Mouse (Mus musculus) heart, adult 8-10 months (tissue): ENCODE results near the gene Hps5. TPM values are rescaled to one million over a fixed set of nuclear protein-coding genes. Genes with fewer than 3 reads are reported as not detected.

Experiments
- DNase-seq: peaks from one replicate; pipeline ENCODE4 v3.0.0; 2022; ENCODE audit warnings: low spot score
- total RNA-seq, 4 experiments: library from RNA; stranded (reverse); gene quantifications; 2 replicates each; pipeline ENCODE4 v1.2.4; 2022

The Hps5 gene
- total RNA-seq, 4 experiments from 2014 or later, result 8.0 to 10.3 (median 9.4) TPM

DNA sequence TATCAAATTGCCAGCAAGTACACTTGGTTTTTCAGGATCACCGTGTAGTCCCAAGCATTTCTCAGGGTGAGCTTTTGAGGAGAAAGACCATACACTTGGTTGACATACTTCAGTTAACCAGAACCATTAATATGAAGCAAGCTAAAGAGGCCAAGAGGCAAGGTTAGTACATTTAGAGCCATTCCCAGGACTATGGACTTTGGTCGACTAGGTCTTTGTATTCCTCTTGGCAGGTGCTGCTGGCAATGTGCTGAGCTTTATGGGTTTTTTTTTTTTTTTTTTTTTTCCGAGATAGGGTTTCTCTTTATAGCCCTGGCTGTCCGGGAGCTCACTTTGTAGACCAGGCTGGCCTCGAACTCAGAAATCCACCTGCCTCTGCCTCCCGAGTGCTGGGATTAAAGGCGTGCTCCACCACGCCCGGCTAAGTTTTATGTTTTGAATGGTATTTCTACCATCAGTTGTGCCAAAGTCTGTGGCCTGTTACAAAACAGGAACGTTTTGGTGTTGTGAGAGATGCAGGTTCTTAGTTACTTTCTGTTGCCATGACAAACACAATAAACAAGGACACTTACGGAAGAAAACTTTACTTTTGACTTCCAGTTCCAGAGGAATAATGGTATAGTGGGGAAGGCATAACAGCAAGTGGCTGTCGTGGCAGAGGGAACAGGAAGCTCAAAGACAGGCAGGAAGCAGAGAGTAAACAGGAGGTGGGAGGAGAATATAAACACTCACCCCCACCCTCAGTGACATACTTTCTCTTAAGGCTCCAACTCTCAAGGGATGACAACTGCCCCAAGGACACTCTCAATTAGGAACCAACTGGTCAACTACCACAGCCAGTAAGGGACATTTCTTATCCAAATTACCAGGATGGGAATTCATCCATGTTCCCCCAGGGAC, 57.1 kb downstream of the Hps5 start:
- no peak for DNase-seq

DNA sequence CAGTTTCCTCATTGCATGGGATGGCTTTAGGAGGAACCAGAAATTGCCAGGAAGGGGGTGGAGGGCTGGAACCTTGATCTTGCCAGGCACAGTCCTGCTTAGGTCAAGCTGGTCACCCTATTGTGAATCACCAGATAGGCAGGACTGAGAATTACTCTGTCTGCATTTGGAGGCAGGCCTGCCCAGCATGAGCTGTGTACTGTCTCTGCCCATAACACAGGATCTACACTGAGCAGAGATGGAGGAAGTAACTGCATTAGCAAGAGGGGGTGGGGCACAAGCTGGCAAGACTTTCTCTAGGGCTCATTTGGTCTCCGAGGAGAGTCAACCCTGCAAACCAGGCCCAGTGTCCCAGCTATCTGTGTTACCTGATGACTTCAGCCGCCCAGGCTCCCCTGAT, 60.9 kb downstream of the Hps5 start:
- DNase-seq, result no peak

DNA sequence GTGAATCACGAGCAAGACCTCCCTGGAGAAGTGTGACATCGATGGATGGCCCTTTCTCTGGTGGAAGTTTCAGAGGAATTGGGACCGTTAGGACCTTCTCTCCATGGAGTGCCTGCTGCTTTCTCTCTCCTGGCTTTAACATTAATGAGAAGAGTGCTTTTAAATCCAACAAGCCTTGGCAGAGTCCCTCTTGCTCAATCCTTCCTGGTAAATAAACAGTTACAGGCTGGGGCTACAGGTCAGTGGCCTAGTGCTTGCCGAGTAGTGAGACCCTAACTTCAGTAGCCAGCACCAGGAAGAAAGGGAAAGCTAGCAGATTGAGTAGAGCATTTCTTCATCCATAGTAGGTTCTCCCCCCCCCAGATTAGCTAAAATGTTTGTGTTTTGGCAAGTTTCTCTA, 63.4 kb downstream of the Hps5 start, which contains the start of gene Saa4:
TSS of gene Saa4 (minus strand) at position 146 of the 400 bp plus-strand sequence.
- DNase-seq, result no peak

DNA sequence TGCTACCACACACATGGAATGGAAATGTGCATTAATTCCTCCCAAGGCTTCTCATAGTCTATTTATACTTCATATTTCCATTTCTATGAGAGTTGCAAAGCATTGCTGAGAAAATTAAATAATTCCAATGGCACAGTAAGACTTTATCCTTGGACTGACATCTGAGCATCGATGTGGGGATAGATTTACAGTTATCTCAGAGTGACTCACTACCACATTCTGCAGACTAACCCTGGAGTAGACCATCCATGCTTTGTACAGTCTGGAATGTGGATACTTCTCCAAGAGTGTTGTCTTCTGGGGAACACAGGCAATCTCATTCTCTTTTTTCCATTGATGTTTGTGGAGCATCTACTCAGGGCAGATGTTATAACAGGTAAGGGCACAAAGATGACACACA, 68.3 kb downstream of the Hps5 start:
- DNase-seq, result no peak

DNA sequence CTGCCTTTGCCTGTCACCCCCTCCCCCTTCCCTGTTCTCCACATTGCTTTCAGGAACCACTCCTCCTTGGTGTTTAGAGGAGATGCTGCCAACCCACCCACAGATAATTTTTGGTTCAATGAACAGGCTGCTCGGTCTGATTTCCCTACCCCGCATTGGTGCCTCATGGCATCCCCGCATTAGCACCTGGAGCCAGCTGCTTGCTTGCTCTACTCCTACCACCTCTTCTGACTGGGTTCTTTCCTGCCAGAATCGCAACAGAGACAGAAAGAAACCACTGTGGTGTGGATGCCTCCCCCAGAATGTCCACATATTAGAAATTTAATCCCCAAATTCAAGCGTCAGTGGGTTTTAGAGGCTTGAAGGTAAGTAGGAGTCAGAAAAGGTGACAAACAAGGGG, 71.5 kb downstream of the Hps5 start:
- no peak for DNase-seq

DNA sequence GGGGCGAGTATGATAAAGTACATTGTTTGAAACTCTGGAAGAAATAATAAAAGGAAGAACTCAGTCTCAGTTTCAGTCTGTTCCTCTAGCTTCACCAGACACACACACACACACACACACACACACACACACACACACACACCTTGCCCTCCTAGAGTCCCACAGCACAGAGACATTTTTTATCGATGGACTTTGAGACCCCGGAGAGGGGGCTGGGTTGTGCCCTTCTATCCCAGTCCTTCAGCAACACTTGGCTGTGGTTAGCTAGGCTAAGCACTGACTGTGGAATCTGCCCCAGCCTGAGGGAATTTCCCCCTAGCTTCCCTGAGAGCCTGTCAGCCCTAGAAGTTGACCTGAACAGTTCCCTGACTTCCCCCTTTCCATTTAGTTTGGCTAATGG, 72.0 kb downstream of the Hps5 start:
- no peak for DNase-seq

DNA sequence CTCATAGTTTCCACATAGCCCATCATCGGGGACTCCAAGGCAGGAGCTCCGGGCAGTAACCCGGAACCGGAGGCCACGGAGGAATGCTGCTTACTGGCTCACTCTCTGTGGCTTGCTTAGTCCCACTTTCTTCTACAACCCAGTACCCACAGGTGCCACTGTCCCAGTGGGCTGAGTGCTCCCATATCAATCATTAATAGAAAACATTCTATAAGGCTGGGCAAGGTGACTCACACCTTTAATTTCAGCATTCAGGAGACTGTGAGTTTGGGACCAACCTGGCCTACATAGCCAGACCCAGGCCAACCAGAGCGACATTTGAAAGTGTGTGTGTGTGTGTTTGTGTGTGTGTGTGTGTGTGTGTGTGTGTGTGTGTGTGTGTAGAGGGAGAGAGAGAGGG, 72.5 kb downstream of the Hps5 start:
- no peak for DNase-seq

DNA sequence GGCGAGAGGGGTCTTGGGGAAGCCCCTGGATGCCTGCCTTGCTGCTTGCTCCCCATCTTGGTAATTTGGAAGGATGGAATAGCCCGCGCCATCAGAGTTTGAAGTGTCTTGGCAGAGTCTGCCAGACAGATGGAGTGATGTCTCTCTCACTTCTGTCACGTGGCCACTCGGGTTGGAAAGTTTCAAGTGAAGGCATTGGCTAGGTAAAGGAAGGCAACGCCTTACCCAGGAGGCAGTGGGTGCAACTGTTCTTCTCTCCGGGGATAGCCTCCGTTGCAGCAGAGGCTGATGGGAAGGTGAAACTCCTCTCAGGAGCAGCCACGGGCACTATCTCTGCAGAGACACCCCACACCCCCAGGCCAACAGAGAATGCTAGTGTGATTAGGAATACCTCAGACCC, 75.4 kb downstream of the Hps5 start:
- DNase-seq, result no peak

DNA sequence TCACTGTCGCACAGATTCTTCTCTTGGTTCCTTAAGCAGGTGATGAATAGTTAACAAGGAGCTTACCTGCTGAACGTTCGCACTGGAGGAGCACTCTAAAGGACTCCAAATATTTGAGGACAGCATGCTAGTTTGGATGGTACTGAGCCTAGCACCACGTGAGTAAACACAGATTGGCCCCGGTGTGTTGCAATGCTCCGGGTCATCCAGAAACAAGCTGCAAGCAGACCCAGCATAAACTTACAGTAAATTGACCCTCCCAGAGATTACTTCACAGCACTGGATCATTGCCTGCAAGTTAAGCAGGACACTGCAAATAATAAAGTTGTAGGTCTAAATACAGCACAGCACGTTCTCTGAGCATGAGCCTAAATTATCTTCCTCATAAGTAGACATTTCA, 76.3 kb downstream of the Hps5 start:
- peak; percentile 42 for DNase-seq

DNA sequence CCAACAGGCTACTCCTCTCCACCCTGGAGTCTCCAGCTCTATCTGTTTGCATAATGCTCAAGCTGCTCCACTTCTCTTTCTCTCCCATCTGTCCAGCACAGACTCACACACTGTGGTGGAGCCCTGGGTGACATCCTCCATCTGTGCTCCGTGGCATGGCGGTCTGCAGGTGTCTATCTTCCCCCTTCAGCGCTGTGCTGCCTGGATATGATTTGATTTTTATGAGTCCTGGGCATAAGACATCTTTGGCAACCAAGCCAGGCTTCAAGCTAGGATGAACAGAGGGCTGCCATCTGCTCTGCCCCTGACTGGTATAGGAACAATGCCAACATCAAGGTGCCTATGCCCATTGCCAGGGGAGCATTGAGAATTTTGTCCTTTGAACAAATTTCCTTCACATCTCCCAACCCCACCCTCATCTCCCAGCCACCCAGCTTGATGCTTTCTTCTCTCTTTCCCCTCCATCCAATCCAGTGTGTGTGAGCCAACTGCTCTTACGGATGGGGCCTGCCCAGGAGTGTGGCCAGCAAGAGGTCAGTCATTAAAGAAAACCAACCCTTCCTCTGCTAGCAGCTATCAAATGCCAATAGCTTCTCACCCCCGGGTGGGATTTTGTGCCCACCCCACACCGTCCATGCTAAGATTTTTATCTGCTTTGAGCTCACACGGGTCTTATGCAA, 77.1 kb downstream of the Hps5 start:
- no peak for DNase-seq

DNA sequence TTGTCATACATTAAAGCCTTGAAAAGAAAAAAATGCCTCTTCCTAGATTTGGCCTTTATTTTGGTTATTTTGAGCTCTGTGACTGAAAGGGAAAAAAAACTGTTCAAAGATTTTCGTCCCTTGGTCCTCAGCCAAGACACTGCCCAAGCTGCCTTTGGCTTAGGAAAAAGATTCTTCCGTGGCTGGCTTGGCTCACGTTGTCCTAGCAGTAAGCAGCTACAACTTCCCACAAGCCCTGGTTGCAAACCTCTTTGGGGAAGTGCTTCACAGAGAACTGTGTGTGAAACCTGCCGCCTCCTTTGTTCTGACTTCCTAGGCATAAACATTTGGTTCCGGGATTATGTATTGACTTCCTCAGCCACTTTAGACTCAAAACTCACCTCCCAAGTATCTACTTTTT, 79.0 kb downstream of the Hps5 start:
- peak; percentile 23 for DNase-seq

DNA sequence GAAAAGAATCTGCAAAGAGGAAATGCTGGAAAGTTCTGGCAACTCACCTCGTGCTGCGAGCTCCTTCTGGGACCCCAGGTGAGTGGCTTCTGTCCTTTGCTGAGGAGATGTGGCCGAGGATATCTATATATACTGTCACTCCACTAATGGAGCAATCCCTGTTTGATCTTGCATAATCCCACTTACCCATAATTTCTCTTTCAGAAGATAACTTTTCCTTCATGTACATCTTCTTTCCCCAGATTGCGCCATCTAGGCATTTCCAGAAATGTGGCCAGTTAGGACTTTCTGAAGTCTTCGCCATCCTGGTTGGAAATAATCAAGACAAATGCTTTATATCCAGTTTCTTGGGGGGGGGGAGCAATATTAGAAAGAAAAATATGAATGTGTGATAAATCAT, 80.3 kb downstream of the Hps5 start, which contains the start of gene Saa3:
TSS of gene Saa3 (minus strand) at position 101 of the 400 bp plus-strand sequence.
- no peak for DNase-seq

DNA sequence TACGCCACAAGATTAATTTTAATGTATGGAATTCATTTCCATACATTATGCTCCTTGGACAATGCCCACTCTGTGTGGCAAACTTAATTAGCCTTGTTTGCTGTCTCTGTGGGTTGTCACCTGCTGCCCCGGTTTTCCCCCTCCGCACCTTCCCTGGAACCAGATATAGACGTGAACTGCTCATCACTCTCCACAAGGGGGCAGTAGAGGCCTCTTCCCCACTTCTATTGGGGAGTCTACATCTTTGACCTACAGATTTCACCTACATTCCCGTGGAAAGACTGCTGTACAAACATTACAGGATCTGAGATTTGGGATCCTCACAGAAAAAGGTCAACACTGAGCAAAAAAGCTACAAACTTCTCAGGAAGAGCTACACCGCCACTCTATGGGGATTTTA, 81.3 kb downstream of the Hps5 start:
- peak; percentile 50 for DNase-seq

DNA sequence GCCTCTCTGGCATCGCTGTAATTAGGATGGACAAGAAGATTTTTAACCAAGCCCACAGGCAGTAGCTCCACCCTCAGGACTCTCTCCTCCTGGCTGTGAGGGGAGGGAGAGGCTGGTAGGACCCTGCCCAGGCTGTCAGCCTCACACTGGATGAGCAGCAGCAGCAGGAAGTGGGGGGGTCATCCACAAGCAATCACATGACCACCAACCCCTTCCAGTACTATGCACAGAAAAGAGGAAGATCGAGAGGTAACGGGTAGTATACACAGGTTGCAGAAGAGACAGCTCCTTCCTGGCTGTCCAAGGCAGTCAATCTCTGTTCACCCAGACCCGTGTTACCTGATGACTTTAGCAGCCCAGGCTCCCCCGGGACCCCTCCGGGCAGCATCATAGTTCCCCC, 83.6 kb downstream of the Hps5 start:
- no peak for DNase-seq

Other genes with a start within 250 kb of the Hps5 start
- gene Sergef, start 156.3 kb downstream of the Hps5 start, total RNA-seq, result 1 to 10 TPM; 3.9 to 6.9 (median 5.0) TPM
- gene Tph1, start 123.5 kb downstream of the Hps5 start, total RNA-seq, result not detected
- 1 to 10 TPM; 3.6 to 4.5 (median 3.9) TPM for gene Saal1, start 85.4 kb downstream of the Hps5 start, total RNA-seq
- gene Saa3, start 80.4 kb downstream of the Hps5 start, total RNA-seq, result 1 to 10 TPM in 2 of 4 experiments, under 1 TPM in 1, not detected in 1; 0.63 to 9.2 (median 2.1) TPM
- gene Saa4, start 63.5 kb downstream of the Hps5 start, total RNA-seq, result not detected
- gene Saa1, start 53.1 kb downstream of the Hps5 start, total RNA-seq, result not detected
- not detected for gene Saa2, start 44.3 kb downstream of the Hps5 start, total RNA-seq
- 10 to 100 TPM; 13.7 to 18.5 (median 15.9) TPM for gene Gtf2h1, start within 50 bp of the Hps5 start, total RNA-seq
- gene Ldha, start 45.4 kb upstream of the Hps5 start, total RNA-seq, result 100 to 1,000 TPM; 719 to 878 (median 816) TPM
- gene Ldhc, start 65.1 kb upstream of the Hps5 start, total RNA-seq, result not detected
- 10 to 100 TPM; 57.8 to 72.1 (median 60.1) TPM for gene Tsg101, start 123.9 kb upstream of the Hps5 start, total RNA-seq
- gene Uevld, start 162.5 kb upstream of the Hps5 start, total RNA-seq, result 10 to 100 TPM; 10.1 to 14.9 (median 12.7) TPM
- not detected for gene Gm9999, start 187.5 kb upstream of the Hps5 start, total RNA-seq
- gene Spty2d1, start 212.3 kb upstream of the Hps5 start, total RNA-seq, result 1 to 10 TPM; 5.7 to 6.4 (median 6.2) TPM